Mouse (Mus musculus) left cerebral cortex, adult 18-20 months (tissue): ENCODE results near the gene Phf20. TPM values are rescaled to one million over a fixed set of nuclear protein-coding genes. Genes with fewer than 3 reads are reported as not detected.

ENCODE experiments used
- microRNA-seq, 2 experiments: library from miRNA; unstranded; fragments of <30 nt; microRNA quantifications; one replicate each; pipeline ENCODE4 v1.2.0; 2021
- total RNA-seq, 2 experiments: library from RNA; stranded (reverse); gene quantifications; 2 replicates each; pipeline ENCODE4 v1.2.3; 2021

The Phf20 gene
- total RNA-seq, 2 experiments from 2014 or later: 87.7 to 97.8 TPM

Small RNA genes within 50 kb of the gene (microRNA-seq; reads per million reads assigned to microRNA genes)
- gene Gm22759: 0 reads per million in 2 experiments

Other genes with a start within 250 kb of the Phf20 start
- 10 to 100 TPM; 18.2 to 19.5 TPM for gene Cep250, start 240.0 kb upstream of the Phf20 start, total RNA-seq
- gene 6430550D23Rik, start 188.5 kb upstream of the Phf20 start, total RNA-seq: 1 to 10 TPM in 1 of 2 experiments, under 1 TPM in 1; 0.74 to 1.4 TPM
- 100 to 1,000 TPM; 216 to 235 TPM for gene Ergic3, start 188.4 kb upstream of the Phf20 start, total RNA-seq
- gene Fer1l4, start 143.5 kb upstream of the Phf20 start, total RNA-seq: not detected
- 1 to 10 TPM; 4.2 to 4.4 TPM for gene Spag4, start 131.3 kb upstream of the Phf20 start, total RNA-seq
- gene Cpne1, start 84.5 kb upstream of the Phf20 start, total RNA-seq: 10 to 100 TPM; 23.4 to 25.3 TPM
- 10 to 100 TPM; 22.9 to 24.9 TPM for gene Rbm12, start 84.5 kb upstream of the Phf20 start, total RNA-seq
- gene Gm28036, start 69.4 kb upstream of the Phf20 start, total RNA-seq: 10 to 100 TPM; 18.9 to 23.9 TPM
- 100 to 1,000 TPM; 156 to 162 TPM for gene Romo1, start 52.4 kb upstream of the Phf20 start, total RNA-seq
- 10 to 100 TPM; 36.0 to 39.4 TPM for gene Nfs1, start 52.3 kb upstream of the Phf20 start, total RNA-seq
- gene Rbm39, start 16.2 kb upstream of the Phf20 start, total RNA-seq: 100 to 1,000 TPM; 286 to 287 TPM
- gene Cnbd2, start 115.8 kb downstream of the Phf20 start, total RNA-seq: 1 to 10 TPM; 5.4 to 5.6 TPM
- 10 to 100 TPM; 79.6 to 86.0 TPM for gene Scand1, start 116.2 kb downstream of the Phf20 start, total RNA-seq
- 100 to 1,000 TPM; 364 to 365 TPM for gene Epb41l1, start 224.4 kb downstream of the Phf20 start, total RNA-seq